Mouse (Mus musculus) layer of hippocampus, adult 8-10 months (tissue): ENCODE measurements around the gene Abr. TPM values are rescaled to one million over a fixed set of nuclear protein-coding genes. Genes with fewer than 3 reads are reported as not detected.
A peak's percentile ranks its signal among the peaks of the same experiment; 100 is the strongest.

Source experiments
- DNase-seq, 2 experiments: peaks; one replicate each; pipeline ENCODE4 v3.0.0; 2022; ENCODE audit warnings: low spot score in 2 of 2
- total RNA-seq, 4 experiments: library from RNA; stranded (reverse); gene quantifications; 2 replicates each; pipeline ENCODE4 v1.2.4; 2022

Abr gene
- total RNA-seq, 4 experiments from 2014 or later, result 464 to 480 (median 470) TPM

DNA sequence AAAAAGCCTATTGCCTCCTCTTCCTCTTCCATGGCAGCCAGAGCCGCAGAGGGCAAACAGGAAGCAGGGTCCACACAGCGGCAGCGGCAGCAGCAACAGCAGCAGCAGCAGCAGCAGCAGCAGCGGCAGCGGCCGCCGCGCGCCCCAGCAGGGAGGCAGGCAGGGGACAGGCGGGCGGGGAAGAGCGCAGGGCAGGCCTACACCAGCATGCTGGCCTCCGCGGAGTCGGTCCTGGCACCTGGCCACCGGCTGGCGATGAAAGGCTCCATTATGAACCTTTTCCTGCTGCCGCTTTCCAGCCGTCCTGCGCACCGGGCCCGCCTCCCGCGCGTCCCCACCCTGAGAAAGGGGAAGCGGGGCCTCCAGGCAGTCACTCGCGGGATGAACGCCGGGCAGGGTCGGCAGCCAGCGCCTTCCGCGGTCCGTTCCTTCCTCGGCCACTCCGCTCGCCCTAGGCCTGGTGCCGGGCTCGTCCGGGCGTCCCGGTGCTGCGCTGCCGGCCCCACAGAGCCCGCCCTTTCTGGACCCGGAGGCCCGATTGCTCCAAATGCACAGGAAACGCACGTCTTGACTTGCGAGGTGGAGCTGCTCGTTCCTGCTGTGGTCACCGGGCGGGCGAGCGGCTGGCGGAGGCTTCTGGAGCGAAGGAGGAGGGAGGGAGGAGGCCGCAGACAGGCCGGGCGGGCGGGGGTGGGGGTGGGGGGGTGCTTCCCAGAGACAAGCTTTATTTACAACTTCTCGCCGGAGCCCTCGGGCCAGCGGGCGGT, 127.6 kb downstream of the Abr start:
- peak; percentile 82 to 83 for DNase-seq

DNA sequence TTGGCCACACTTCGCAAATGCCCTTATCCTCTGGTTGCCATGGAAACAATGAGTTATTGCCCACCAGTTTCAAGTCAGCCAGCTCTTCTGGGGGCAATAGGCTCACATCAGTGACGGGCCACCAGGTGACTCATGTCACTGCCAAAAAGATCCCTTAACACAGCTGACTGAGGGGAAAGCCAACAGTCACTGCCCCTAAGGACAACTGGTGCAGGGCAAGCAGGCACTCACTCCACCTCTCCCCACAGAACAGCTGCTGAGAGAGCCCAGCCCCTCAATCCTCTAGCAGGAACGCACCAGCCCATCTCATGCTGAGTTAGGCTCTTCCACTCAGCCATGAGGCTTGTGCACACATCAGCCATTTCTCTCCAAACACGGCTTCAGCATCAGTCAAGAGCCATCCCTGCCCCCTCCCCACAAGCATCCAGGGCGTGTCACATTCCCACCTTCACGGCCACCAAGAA, 128.3 kb downstream of the Abr start:
- DNase-seq, result no peak

DNA sequence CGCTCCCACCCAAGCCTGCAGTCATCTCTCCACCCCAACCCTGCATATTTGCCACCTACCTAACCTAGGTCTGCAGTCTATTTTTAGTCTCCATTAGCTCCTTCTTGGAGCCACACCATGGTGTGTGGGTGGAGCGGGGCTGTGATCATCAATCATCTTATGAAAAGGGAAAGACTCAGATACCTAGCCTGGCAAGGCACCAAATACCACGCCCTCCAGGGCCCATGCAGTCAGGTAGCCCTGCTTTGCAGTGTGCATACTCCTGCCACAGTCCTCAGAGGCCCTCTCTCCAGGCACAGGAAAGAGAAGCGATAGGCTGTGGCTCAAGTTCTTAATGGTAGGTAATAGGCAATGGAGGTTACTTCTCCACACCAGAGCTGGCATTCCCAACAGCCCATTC, 128.9 kb downstream of the Abr start:
- DNase-seq, result no peak

DNA sequence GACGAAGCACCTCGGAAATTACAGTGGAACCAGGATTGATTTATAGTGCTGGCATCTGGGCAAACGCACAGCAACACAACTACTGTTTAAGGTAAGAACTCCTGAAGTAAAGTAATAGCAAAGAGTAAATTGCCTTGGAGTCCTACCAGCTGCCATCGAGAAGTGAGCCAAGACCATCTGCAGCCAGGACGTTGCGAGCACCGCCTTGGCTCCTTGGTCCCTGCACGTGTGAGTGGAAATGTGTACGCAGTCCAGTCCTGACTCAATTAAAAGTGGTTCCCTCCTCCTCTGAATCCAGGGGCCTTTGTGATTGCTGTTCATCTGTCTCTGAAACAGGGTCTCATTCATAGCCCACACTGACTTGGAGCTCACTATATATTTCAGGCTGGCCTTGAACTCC, 130.3 kb downstream of the Abr start:
- DNase-seq, result no peak

DNA sequence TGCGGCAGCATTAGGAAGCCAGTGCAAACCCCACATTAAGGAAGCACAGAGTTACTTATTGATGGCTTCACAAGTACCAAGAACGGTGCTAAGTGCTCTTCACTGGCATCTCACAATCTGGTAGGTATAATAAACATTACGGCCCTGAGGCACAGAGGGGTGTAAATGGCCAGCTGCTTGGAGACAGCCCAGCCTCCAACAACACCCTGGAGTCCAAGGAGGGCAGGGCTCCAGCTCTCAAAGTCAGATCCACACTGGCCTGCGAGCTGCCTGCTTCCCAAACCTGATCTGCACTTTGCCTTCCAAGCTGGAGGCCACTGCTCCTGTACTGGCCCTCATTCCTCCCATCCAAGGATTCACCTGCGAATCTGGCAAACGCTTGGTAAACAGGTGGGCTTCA, 132.7 kb downstream of the Abr start:
- no peak for DNase-seq

DNA sequence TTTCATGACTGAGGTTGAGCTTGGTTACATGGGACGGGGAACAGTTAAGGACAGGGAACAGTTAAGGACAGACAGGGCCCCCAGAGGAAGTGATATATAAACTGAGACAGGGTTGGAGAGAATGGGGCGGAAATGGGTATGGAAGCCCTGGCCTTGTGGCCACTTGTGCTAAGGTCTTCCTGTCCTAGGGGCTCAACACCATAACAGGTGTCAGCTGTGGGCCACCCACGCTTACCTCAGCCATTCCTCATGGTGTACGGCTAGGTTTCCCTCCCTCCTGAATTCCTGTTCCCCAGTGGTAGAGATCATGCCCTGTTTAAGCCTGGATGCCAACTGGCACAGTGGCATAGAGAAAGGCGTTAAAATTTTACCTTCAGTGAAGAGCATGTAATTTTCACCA, 135.1 kb downstream of the Abr start:
- no peak for DNase-seq

DNA sequence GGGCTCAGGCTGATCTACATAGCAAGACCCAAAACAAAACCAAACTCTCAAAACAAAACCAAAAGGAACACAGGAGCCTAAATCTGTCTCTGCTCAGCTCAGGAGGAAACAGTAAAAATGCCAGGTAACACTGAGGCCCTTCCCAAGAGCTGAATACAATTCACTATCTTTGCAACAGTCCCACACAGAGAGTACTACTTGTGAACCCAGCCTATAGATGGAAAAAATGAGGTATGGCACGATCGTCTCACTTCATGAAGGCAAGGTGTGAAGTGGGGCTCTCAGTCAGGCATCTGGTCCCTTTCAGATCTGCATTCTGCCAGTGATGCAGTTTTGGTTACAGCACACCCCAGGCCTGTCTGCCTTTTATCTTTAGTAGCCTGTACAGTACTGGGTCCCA, 138.1 kb downstream of the Abr start:
- no peak for DNase-seq

DNA sequence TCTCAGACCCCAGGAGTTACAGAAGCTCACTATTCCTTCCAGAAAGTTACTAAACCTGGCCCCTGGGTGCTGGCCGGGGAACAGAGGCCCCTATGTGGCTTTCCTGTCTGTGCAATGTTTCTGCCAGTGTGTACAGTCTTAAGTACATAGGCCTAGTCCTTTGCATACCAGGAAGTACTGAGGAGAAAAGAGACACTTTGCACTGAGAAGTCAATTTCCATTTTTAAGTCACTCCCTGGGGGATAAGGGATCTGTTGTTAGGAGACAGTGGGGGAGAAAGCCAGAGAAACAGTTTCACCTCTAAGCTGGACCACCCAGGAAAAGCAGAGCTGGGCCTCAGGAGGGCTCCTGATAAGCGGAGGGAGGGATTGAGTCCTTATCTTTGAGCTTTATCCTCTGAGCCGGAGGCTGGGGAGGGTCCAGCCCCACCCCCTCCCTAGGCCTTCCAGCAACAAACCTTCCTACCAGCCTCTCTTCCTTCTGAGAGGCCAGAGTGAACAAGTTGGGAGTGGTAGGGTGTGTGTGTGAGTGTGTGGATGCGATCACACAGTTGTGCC, 138.9 kb downstream of the Abr start:
- no peak for DNase-seq

DNA sequence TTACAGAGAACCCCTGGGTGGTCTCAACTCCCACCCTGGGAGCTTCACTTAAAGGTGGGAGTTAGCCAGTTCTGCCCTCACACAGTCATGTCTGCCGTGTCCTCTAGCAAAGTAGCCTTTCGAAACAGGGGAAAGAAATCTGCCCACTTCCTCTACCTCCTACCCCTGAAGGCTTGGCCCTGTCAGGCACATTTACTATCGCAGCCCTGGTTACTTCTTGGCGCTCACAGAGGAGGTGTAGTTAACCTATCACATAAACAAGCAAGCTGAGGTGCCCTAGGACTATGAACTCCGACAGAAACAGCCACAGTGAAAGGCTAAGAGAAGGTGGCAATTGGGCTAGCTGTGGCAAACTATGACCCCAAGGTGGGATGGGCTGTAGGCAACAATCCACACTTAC, 139.4 kb downstream of the Abr start:
- DNase-seq, result no peak

DNA sequence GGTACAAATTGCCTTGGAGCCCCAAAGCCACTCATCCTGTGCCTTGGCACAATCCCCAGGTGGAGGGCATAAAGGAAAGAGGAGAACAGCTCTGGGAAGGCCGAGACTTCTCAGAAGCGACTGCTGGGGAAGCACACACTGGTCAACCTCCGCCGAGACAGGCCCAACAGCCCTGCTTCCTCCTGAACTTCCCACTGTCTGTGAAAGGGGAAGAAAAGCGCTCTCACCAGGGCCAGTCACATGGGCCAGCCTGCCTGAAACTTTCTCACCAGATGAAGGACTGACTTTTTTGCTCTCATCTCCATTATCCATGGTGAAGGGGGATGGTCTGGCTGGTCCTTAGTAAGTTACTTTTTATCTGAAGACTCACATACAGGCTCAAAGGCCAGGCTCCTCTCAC, 139.9 kb downstream of the Abr start:
- no peak for DNase-seq

DNA sequence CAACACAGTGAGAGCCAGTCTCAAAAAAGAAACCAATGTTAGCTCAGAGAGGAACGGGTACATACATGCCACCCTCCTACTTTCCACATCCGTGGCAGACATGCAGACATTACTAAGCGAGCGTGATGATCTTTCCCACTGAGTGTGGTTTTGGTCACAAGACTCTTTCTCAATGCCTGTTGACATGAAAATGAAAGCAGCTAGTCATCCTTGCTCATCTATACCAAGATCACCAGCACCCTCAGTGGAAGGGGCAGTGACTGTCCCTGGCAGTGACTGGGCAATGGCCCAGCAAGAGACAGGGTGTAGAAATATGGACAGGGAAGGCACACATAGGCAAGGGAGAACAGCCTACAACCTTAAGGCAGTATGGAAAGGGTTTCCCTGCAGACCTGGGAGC, 142.4 kb downstream of the Abr start:
- no peak for DNase-seq

DNA sequence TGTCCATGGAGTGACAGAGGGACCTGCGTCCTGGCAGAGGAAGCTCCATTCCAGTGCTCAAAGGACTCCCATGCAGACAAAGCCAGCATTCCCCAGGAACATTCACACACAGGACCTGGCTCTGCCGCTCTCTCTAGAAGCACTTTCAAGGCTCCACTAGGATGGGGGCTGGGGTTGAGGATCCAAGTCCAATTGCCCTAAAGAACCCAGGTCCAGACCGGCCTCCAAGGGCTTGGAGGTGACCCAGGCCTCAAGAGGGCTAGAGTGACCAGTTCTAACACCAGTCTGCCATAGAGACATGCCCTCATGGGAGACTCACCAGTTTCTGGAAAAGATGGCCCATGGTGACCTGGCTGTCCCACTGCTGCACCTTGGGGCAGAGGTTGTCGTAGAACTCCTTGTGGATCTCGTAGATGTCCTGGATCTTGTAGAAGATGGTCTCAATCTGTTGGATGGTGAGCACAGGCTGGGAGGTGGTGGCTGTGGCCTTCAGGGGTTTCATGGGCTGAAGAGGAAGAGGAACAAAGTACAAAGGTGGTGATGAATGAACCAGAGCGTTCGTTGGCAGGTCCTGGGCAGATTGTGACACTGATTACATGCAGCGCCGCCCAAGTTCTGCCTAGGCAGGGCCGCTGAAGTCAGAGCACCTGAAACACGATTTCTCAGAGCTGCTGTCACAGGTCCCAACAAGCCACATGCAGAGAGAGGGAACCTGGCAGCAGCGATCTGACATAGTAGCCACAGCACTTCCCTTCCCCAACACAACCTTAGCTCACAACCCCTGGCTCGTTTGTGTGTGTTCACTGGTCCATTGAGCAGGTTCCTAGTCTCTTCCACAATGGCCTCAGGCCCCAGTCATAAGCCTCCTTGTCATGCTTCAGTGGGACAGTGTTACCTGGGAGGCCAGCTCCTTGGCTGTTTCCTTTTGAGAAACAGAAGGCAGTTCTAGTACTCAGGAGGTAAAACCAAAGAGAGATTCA, 143.1 kb downstream of the Abr start:
- no peak for DNase-seq

DNA sequence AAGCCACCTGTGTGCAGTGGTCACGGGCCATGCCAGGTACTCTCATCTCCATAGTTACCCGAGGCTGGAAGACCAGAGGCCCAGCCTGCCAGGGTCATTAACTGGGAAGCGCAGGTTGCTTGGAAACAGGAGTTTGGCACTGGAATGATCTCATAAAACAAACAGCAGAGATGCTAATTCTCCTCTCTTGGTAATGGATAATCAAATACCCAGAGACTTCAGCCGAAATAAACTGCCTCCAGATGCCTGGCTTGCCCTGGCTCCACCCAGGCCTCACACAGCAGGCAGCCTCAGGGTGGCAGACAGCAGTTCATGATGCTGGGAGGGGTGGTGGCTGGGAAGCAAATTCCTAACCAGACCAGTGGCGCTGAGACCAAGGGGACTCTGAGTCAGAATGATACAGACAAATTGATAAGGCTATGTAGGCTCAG, 145.0 kb downstream of the Abr start:
- no peak for DNase-seq

DNA sequence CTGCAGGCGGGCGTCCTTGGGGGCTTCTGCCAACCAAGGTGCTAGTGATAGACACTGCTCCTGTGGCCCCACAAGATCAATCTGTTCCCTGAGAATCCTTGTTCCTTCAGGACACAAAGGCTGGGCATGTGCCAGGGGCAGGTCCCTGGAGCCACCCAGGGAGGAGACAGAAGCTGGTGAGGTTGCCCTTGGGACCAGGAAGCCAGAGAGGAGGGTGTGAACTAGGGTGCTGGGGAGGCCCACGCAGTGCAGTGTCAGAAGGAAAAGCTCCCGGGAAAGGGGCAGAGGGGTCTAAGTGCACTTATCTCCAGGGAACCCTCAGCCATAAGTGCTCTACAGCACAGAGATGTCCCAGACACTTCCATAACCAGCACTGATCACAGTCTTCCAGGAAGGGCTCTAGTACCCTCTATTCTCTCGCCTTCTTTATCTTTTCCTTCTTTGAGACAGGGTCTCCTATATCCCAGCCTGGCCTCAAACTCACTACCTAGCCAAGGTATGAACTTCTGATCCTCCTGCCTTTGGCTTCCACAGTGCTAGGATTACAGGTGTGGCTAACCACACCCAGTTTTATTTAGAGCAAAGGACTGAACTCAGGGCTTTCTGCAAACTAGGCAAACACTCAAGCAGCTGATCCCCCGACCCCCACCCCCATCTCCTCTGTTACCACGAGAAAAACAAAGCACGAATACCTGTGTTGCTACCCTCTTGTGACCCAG, 145.6 kb downstream of the Abr start:
- no peak for DNase-seq

DNA sequence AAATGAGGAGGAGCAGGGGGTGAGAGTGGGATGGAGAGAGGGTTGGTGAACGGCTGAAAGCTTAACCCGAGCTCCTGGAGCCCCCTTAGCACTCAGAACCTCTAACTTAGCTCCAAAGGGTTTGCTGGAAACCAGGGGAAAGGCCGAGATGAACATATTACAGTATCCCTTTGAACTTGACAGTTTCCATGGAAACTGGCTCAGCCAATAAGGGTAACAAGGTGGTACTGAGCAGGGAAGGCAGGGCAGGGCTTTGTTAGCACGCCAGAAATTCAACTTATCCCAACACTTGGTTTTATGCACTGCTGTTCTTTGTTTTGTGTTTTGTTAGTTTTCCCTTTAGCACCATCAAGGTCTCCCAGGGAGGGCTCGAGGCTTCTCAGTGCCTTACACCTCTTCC, 149.5 kb downstream of the Abr start:
- DNase-seq, result no peak

DNA sequence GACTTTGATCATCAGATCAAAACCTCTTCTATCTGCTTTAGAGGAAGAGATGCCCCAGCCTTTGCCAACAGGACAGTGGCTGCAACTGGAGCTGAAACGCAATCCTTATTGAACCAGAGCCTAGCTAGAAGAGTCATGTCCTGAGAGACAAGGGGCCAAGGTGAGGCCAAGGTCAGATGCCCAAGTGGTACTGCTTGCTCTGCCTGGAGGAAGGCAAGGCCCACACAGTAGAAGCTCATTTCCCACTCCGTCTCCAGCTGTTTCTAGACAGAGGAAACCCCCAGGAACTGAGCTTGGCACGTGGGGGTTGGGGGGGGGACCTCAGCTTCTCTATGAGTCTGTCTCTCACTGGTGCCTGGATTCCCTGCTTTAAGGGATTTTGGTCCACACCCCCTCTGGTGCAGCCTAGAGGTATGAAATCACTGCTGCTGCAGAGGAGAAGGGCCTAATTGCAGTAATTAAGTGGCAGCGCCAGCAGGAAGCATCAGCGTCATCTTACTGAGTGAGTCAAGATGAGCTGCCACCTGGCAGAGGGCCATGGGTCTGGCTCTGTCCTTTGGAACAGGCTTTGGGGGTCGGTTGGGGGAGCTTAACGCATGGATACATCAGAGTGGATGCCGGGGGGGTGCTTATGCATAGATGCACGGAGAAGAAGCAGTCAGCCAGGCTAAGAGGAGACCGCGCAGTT, 152.7 kb downstream of the Abr start:
- DNase-seq, result no peak

DNA sequence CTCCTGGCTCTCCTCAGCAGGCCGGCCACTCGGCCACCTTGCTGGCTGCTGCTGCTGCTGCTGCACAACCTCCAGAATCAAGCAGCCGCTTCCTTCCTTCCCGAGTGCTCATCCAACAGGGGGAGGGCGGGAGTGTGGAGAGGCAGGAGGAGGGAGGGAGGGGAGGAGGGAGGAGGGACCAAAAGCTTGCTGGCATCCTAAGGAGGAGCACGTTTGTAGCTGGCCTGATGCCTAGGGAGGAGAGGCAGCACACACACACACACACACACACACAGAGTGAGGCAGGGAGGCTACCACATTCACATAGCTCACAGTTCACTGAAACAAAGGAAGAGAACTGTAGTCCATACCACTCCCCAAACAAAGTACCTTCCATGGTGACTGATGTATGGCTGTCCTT, 153.8 kb downstream of the Abr start:
- peak in 1 of 2 experiments; percentile 60 for DNase-seq

DNA sequence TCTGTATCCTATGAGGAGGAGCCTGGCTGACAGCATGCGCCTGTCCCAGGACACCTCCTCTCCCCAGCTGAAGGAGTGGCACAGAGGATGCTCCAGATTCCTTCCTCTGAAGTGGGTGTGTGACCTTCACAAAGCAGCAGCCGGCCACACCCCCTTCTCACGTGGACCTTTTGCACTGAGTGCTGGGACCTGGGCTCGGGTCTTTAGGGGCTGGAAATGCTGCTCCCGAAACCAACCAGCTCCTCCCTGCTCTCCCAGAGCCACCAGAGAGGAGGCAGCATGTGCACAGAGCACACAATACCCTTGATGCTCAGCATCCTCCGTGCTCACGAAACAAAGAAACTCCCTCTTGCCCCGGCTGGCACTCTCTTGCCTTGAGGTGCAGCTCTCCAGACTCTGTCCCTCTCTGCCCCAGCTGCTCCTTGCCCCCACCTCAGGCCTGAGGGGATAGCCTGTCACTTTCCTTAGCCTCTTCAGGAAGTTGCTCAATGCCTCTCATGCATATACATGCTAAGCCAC, 154.6 kb downstream of the Abr start:
- no peak for DNase-seq

DNA sequence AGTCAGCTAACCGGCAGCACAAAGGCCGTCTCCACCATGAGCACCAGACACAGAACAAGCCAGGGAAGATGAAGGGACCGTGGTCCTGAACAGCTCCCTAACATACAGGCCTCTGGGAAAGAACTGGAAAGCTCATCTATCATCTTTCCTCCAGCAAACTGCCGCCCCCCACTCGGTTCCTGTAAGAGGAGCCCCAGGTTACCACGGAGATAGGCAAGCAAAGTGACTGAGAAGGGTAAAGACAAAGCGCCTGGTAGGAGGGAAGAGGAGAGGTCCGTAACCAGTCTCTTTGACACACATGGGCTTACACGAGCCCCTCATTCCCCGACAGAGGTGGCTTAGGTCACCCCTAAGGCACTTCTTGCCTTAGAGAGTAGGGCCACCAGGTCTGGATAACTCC, 155.0 kb downstream of the Abr start:
- no peak for DNase-seq

DNA sequence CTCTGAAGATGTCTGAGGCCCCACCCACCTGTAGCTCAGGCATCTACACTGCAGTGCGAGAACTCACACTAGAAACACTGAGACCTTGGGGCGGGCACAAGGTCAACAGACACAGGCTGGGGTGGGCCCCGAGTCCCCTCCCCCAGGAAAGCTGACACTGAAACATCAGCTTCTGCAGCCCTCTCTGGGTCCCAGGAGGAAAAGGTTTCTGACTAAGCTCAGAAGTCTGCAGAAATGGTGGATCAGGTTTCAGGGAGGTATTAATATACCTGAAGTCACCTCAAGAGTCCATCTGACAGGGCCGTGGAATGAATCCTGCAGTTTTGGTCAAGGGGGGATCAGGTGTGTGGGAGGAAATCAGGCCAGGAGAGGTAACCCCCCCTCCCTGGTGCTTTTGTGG, 156.2 kb downstream of the Abr start:
- DNase-seq, result no peak

DNA sequence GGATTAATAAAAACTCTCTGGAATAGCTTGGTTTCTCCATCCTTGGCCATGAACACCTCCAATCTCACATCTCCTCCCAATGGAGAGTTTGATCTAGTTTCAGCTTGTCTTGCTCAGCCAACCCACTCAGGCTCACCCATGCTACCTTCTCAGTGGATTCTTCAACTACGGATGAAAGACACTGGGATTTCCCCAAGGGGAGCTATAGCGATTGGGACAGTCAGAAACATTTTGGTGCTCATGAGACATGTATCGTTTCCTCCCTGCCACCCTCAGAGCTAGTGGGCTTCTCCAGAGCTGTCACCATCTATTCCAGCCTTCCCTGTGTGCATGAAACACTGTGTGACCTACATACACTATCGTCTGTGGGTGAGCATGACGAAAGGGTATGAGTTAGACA, 160.4 kb downstream of the Abr start:
- no peak for DNase-seq
